Mouse (Mus musculus) CH12.LX (cell line): Measurements from ENCODE around the gene Plpp1.

Source experiments
- BHLHE40 ChIP-seq: IDR thresholded peaks from 2 replicates; pipeline ENCODE4 v1.6.1; 2011; ENCODE audit warnings: mild to moderate bottlenecking, low read depth, low read length, improper control_type of control experiment
- CTCF ChIP-seq, 2 experiments: IDR thresholded peaks in 1 of 2; conservative IDR thresholded peaks in 1 of 2; 2 replicates each; pipeline ENCODE4 v1.5.1; 2011 to 2012; ENCODE audit warnings: low read depth in 2 of 2, low read length in 2 of 2, improper control_type of control experiment in 1 of 2, inconsistent platforms in 1 of 2, mild to moderate bottlenecking in 1 of 2, moderate library complexity in 1 of 2
- E2F4 ChIP-seq: IDR thresholded peaks from 2 replicates; pipeline ENCODE4 v1.6.1; 2011; ENCODE audit warnings: low read depth, low read length, improper control_type of control experiment; ENCODE audit not compliant: insufficient replicate concordance
- EP300 ChIP-seq: IDR thresholded peaks from 2 replicates; pipeline ENCODE4 v1.6.1; 2011; ENCODE audit warnings: low read length, improper control_type of control experiment
- HCFC1 ChIP-seq: IDR thresholded peaks from 2 replicates; pipeline ENCODE4 v1.6.1; 2012; ENCODE audit warnings: low read depth, mild to moderate bottlenecking, inconsistent platforms, low read length, improper control_type of control experiment
- MXI1 ChIP-seq: IDR thresholded peaks from 2 replicates; pipeline ENCODE4 v1.6.1; 2011; ENCODE audit warnings: mild to moderate bottlenecking, low read depth, low read length, improper control_type of control experiment
- POLR2A ChIP-seq: IDR thresholded peaks from 2 replicates; pipeline ENCODE4 v1.6.1; 2011; ENCODE audit warnings: low read depth, mild to moderate bottlenecking, improper control_type of control experiment, low read length
- SMC3 ChIP-seq: IDR thresholded peaks from 2 replicates; pipeline ENCODE4 v1.6.1; 2011; ENCODE audit warnings: low read depth, low read length, improper control_type of control experiment
- USF2 ChIP-seq: conservative IDR thresholded peaks from 2 replicates; pipeline ENCODE4 v1.6.1; 2011; ENCODE audit warnings: low read depth, low read length, improper control_type of control experiment
- ZC3H11A ChIP-seq: IDR thresholded peaks from 2 replicates; pipeline ENCODE4 v1.6.1; 2012; ENCODE audit warnings: low read depth, mild to moderate bottlenecking, inconsistent platforms, low read length, improper control_type of control experiment

GRCm38 (mm10) chr13:112755507-112756010 lies 45.0 kb upstream of the Plpp1 start:
- TF ChIP-seq EP300 = no peak
- TF ChIP-seq USF2 = no peak
- no peak for TF ChIP-seq MXI1
- TF ChIP-seq POLR2A = no peak
- TF ChIP-seq ZC3H11A = no peak
- no peak for TF ChIP-seq CTCF (conservative IDR thresholded peaks at IDR 0.05 in 1 of 2, IDR thresholded peaks at IDR 0.05 in 1 of 2; ENCODE audit: low read depth in 2 of 2, low read length in 2 of 2)
- TF ChIP-seq BHLHE40 = no peak
- no peak for TF ChIP-seq E2F4
- no peak for TF ChIP-seq HCFC1
- no peak for TF ChIP-seq SMC3
